Mouse (Mus musculus) cerebellum, adult 9-10 months (tissue): ENCODE data around the gene Slc38a10.

ENCODE experiments used
- DNase-seq: peaks from one replicate; pipeline ENCODE4 v3.0.0; 2022

Slc38a10 gene

GRCm38 (mm10) chr11:120098588-120099511, 52.3 kb downstream of the Slc38a10 start, which contains the start of the genes Tepsin and Ndufaf8:
Gene Tepsin (minus strand): TSS chr11:120098731.
Gene Ndufaf8 (plus strand): TSS chr11:120098928.
- peak; percentile 100 for DNase-seq

GRCm38 (mm10) chr11:120092817-120093591, 58.1 kb downstream of the Slc38a10 start:
- DNase-seq = no peak

- DNase-seq = no peak
Measured at GRCm38 (mm10) chr11:120090661-120091060, 60.5 kb downstream of the Slc38a10 start.

- DNase-seq = peak; percentile 99
Measured at GRCm38 (mm10) chr11:120086702-120087152, 64.4 kb downstream of the Slc38a10 start, which contains the start of gene Cep131. Gene Cep131 (minus strand): TSS chr11:120086827.

- DNase-seq = peak; percentile 74
Measured at GRCm38 (mm10) chr11:120085891-120086627, 65.1 kb downstream of the Slc38a10 start.

- no peak for DNase-seq
Measured at GRCm38 (mm10) chr11:120080282-120080681, 70.9 kb downstream of the Slc38a10 start.

- DNase-seq = no peak
Measured at GRCm38 (mm10) chr11:120076191-120076590, 75.0 kb downstream of the Slc38a10 start.

GRCm38 (mm10) chr11:120072986-120073647, 78.0 kb downstream of the Slc38a10 start:
- DNase-seq = no peak

- DNase-seq = no peak
Measured at GRCm38 (mm10) chr11:120071731-120072320, 79.3 kb downstream of the Slc38a10 start.

GRCm38 (mm10) chr11:120071065-120071464, 80.1 kb downstream of the Slc38a10 start:
- DNase-seq = no peak

- DNase-seq = no peak
Measured at GRCm38 (mm10) chr11:120070286-120070930, 80.7 kb downstream of the Slc38a10 start.

GRCm38 (mm10) chr11:120069261-120069660, 81.9 kb downstream of the Slc38a10 start:
- DNase-seq = no peak

GRCm38 (mm10) chr11:120067834-120068233, 83.3 kb downstream of the Slc38a10 start:
- DNase-seq = no peak

GRCm38 (mm10) chr11:120065291-120065690, 85.9 kb downstream of the Slc38a10 start:
- peak; percentile 75 for DNase-seq

- DNase-seq = no peak
Measured at GRCm38 (mm10) chr11:120064668-120065040, 86.5 kb downstream of the Slc38a10 start.

GRCm38 (mm10) chr11:120064006-120064667, 87.0 kb downstream of the Slc38a10 start:
- DNase-seq = no peak

GRCm38 (mm10) chr11:120063326-120063725, 87.8 kb downstream of the Slc38a10 start:
- DNase-seq = no peak

- DNase-seq = no peak
Measured at GRCm38 (mm10) chr11:120060634-120061033, 90.5 kb downstream of the Slc38a10 start.

GRCm38 (mm10) chr11:120055953-120056732, 95.0 kb downstream of the Slc38a10 start:
- DNase-seq = peak; percentile 71
